Mouse (Mus musculus) ES-Bruce4 (cell line): ENCODE data around the gene Sephs1.

ENCODE experiments used
- CTCF ChIP-seq: IDR thresholded peaks from one replicate; pipeline ENCODE4 v1.8.1; 2011; ENCODE audit warnings: low read depth, low read length
- EP300 ChIP-seq: IDR thresholded peaks from 2 replicates; pipeline ENCODE4 v1.6.1; 2011; ENCODE audit warnings: low read depth, low read length; ENCODE audit not compliant: insufficient read depth

DNA sequence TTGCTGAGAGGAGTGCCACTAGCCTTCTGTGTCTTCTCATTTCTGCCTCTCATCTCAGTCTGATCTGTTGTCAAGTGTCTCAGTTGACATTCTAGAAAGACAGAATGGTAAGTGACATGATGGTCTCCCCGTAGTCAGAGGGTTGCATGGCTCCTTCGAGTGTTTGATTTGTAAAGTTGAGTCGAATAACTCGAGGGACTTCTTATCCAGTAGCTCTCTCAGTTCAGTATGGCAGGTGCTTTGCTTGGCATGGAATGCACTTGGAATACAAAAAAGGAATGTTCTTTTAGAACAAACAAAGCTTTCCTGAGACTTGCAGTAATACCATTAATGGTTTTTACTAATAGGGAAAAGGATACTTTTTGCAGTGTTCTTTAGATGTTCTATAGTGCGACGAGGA, 25.8 kb downstream of the Sephs1 start:
- no peak for TF ChIP-seq EP300
- no peak for TF ChIP-seq CTCF
